Mouse (Mus musculus): ENCODE data around the gene Fbxl17. TPM values are rescaled to one million over a fixed set of nuclear protein-coding genes. Genes with fewer than 3 reads are reported as not detected.

Gene Fbxl17
- polyA plus RNA-seq, 1 experiment: 5.9 TPM

DNA sequence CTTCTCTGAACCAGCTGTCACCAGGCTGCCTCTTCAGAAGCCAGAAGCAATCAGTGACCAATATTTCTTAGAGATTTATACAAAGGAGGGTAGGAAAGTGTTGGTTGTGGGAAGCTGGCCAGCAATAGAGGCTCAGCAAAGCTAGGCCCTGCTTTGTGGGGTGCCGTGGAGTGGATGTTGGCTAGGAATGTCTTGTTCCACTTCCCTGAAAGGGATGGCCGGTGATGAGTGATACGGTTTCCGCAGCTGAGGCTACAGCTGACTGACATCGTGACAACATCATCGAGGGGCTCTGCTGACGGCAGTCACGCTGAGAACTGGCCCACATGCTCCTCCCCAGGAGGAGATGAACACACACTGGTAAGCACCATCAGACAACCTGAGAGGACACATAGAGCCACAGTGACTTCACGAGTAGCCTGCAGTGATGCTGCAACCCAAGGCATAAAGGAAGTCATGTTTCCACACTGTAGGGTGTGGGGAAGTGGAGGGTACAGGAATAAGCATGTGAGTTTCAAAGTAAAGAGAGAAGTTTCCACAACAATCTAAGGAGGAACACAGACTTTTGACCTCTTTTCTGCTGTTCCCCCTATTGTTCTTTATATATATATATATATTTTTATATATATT is 456.7 kb downstream of the Fbxl17 start:
- Histone ChIP-seq H3K36me3 (ENCODE audit: control insufficient read depth, insufficient read depth, low read length) (no peaks in the 10 kb centered on the region), H3K4me3 (ENCODE audit: low read depth, low read length) (no peak overlapping the region), H3K27me3 (ENCODE audit: control insufficient read depth, insufficient read depth, low read length) (no peaks in the 10 kb centered on the region), H3K4me1 (ENCODE audit: control insufficient read depth, insufficient read depth, insufficient read length, low read length) (no peaks in the 10 kb centered on the region), H3K27ac (ENCODE audit: insufficient read depth, low read depth, low read length) (no peak overlapping the region)
- TF ChIP-seq CTCF (IDR thresholded peaks at IDR 0.05; ENCODE audit: extremely low read depth, insufficient read length, insufficient replicate concordance, low read depth, low read length): no peak
- no peak for TF ChIP-seq POLR2A (IDR thresholded peaks at IDR 0.05; ENCODE audit: low read depth, low read length)
- 86% methylated on average over 9 of the region's 9 CpGs for WGBS

DNA sequence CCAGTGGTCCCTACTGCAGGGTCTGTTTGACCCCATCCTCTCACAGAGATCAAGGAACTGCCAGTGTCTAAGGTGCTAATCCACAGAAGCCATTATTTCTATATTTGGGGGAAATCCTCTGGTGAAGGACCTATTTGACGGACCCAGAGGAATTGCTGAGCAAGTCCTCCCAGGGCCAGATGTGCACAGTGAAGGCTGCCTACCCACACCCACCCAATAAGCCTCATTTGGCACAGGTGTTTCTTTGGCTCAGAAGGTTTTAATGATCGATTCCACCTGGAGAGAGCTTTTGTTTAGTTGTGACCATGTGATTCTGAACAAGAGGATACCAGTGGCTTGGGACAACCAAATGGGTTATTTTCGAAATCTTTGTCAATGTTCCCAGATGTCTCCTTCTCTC is 462.3 kb downstream of the Fbxl17 start:
- Histone ChIP-seq H3K36me3 (ENCODE audit: control insufficient read depth, insufficient read depth, low read length) (no peaks in the 10 kb centered on the region), H3K4me3 (ENCODE audit: low read depth, low read length) (no peak overlapping the region), H3K4me1 (ENCODE audit: control insufficient read depth, insufficient read depth, insufficient read length, low read length) (no peaks in the 10 kb centered on the region), H3K27ac (ENCODE audit: insufficient read depth, low read depth, low read length) (no peak overlapping the region), H3K27me3 (ENCODE audit: control insufficient read depth, insufficient read depth, low read length) (no peaks in the 10 kb centered on the region)
- WGBS: 84% methylated on average over 3 of the region's 3 CpGs
- TF ChIP-seq CTCF (IDR thresholded peaks at IDR 0.05; ENCODE audit: extremely low read depth, insufficient read length, insufficient replicate concordance, low read depth, low read length) (no peak), POLR2A (IDR thresholded peaks at IDR 0.05; ENCODE audit: low read depth, low read length) (no peak)

DNA sequence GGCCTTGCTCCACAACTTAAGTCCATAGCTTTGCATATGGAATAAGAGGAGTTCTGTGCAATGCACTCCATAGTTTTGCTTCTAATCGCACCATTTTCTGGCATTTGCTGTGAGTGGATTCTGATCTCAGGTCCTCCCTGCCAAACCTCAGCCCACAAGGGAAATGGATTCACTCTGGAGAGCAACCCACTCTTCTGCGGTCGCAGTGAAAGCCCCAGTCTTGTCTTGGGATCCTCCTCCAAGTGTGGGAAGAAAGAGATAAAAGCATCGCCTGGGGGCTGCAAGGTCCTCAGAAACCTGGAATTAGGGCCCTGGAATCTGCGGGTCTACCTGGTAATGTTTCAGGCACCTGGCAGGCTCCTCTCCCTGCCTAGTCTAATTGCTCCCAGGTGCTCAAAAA is 466.7 kb downstream of the Fbxl17 start:
- no peaks in the 10 kb centered on the region for H3K36me3 ChIP-seq (ENCODE audit: control insufficient read depth, insufficient read depth, low read length)
- TF ChIP-seq POLR2A (IDR thresholded peaks at IDR 0.05; ENCODE audit: low read depth, low read length) (no peak), CTCF (IDR thresholded peaks at IDR 0.05; ENCODE audit: extremely low read depth, insufficient read length, insufficient replicate concordance, low read depth, low read length) (no peak)
- WGBS: 87% methylated on average over 5 of the region's 5 CpGs
- H3K4me1 ChIP-seq (ENCODE audit: control insufficient read depth, insufficient read depth, insufficient read length, low read length): no peaks in the 10 kb centered on the region
- H3K27me3 ChIP-seq (ENCODE audit: control insufficient read depth, insufficient read depth, low read length): no peaks in the 10 kb centered on the region
- H3K27ac ChIP-seq (ENCODE audit: insufficient read depth, low read depth, low read length): no peak overlapping the region
- H3K4me3 ChIP-seq (ENCODE audit: low read depth, low read length): no peak overlapping the region

DNA sequence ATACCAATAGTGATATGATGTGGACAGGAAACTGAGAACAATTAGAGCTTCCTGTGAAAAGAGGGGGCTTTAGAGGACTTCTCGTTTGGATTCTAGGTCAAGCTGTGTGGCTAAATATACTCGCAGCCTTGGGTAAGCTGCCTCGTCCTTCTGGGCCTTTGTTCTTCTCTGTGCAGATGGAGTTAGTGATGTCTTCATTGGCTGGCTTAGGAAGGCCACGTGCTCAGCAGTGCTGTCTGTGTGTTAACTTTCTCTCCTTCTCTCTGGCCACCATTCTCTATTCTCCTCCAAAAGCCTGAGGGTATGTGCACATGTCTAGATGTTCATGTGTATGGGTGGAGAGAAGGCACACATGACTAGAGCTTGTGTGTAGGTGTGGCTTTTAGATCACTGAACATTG is 470.7 kb downstream of the Fbxl17 start:
- H3K27me3 ChIP-seq (ENCODE audit: control insufficient read depth, insufficient read depth, low read length): no peaks in the 10 kb centered on the region
- no peak overlapping the region for H3K27ac ChIP-seq (ENCODE audit: insufficient read depth, low read depth, low read length)
- TF ChIP-seq POLR2A (IDR thresholded peaks at IDR 0.05; ENCODE audit: low read depth, low read length) (no peak), CTCF (IDR thresholded peaks at IDR 0.05; ENCODE audit: extremely low read depth, insufficient read length, insufficient replicate concordance, low read depth, low read length) (no peak)
- H3K4me1 ChIP-seq (ENCODE audit: control insufficient read depth, insufficient read depth, insufficient read length, low read length): no peaks in the 10 kb centered on the region
- no peaks in the 10 kb centered on the region for H3K36me3 ChIP-seq (ENCODE audit: control insufficient read depth, insufficient read depth, low read length)
- no peak overlapping the region for H3K4me3 ChIP-seq (ENCODE audit: low read depth, low read length)
- 58% methylated on average over 4 of the region's 4 CpGs for WGBS

DNA sequence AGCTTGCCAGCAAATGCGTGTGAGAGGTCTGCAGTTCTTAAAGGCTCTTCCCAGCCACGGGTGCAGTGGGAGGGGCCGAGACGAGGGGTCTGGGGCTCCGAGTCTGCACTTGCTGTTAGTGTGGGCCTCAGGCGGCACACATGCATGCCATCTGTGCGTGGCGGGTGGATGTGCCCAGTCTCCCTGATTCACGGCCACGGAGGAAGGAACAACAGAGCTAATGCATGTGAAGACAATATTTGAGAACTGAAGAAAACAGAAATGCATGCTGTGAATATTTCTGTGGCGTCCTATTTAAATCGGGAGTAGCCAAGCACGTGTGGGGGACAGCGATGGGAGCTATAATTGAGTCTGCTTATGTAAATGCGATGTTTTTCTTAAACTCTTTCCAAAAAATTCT is 474.6 kb downstream of the Fbxl17 start:
- no peak for TF ChIP-seq CTCF (IDR thresholded peaks at IDR 0.05; ENCODE audit: extremely low read depth, insufficient read length, insufficient replicate concordance, low read depth, low read length)
- TF ChIP-seq POLR2A (IDR thresholded peaks at IDR 0.05; ENCODE audit: low read depth, low read length): no peak
- WGBS: 67% methylated on average over 15 of the region's 15 CpGs
- H3K36me3 ChIP-seq (ENCODE audit: control insufficient read depth, insufficient read depth, low read length): no peaks in the 10 kb centered on the region
- H3K27me3 ChIP-seq (ENCODE audit: control insufficient read depth, insufficient read depth, low read length): no peaks in the 10 kb centered on the region
- no peaks in the 10 kb centered on the region for H3K4me1 ChIP-seq (ENCODE audit: control insufficient read depth, insufficient read depth, insufficient read length, low read length)
- H3K4me3 ChIP-seq (ENCODE audit: low read depth, low read length): no peak overlapping the region
- H3K27ac ChIP-seq (ENCODE audit: insufficient read depth, low read depth, low read length): no peak overlapping the region

DNA sequence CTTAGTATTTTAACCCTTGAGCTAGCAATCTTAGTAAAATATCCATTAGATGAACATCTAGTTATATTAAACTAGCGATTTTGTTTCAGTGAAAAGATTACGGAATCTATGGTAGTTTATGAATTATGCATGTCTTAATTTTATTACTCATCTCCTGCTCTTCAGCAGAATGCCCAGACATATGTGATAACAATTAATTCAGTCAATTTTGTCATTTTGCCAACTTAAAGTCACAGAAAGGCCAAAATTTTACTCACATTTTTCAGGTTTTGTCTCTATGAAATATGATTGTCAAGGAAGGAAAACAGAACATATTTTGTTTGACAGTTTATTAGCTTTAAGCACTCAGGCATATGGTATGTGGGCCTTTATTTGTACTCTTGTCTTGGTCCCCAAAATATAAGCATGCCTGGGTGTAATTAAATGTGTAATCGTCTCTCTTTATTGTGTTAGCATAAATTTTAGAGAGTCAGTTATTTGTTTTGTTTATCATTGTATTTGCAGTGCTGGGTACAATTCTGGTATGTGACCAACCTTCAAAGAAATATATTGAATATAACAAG is 482.1 kb downstream of the Fbxl17 start:
- Histone ChIP-seq H3K27me3 (ENCODE audit: control insufficient read depth, insufficient read depth, low read length) (no peaks in the 10 kb centered on the region), H3K4me3 (ENCODE audit: low read depth, low read length) (no peak overlapping the region), H3K27ac (ENCODE audit: insufficient read depth, low read depth, low read length) (no peak overlapping the region), H3K36me3 (ENCODE audit: control insufficient read depth, insufficient read depth, low read length) (no peaks in the 10 kb centered on the region), H3K4me1 (ENCODE audit: control insufficient read depth, insufficient read depth, insufficient read length, low read length) (no peaks in the 10 kb centered on the region)
- 89% methylated on average over 3 of the region's 3 CpGs for WGBS
- no peak for TF ChIP-seq POLR2A (IDR thresholded peaks at IDR 0.05; ENCODE audit: low read depth, low read length)
- no peak for TF ChIP-seq CTCF (IDR thresholded peaks at IDR 0.05; ENCODE audit: extremely low read depth, insufficient read length, insufficient replicate concordance, low read depth, low read length)

- no peak overlapping the region for H3K27ac ChIP-seq (ENCODE audit: insufficient read depth, low read depth, low read length)
These were observed 487.3 kb downstream of the Fbxl17 start for GRCm38 (mm10) chr17:63012571-63012923.

More at GRCm38 (mm10) chr17:63012571-63012923, 487.3 kb downstream of the Fbxl17 start:
- WGBS: 65% methylated on average over 3 of the region's 3 CpGs
- Histone ChIP-seq H3K4me3 (ENCODE audit: low read depth, low read length) (no peak overlapping the region), H3K36me3 (ENCODE audit: control insufficient read depth, insufficient read depth, low read length) (no peaks in the 10 kb centered on the region), H3K27me3 (ENCODE audit: control insufficient read depth, insufficient read depth, low read length) (no peaks in the 10 kb centered on the region), H3K4me1 (ENCODE audit: control insufficient read depth, insufficient read depth, insufficient read length, low read length) (no peaks in the 10 kb centered on the region)
- TF ChIP-seq POLR2A (IDR thresholded peaks at IDR 0.05; ENCODE audit: low read depth, low read length) (no peak), CTCF (IDR thresholded peaks at IDR 0.05; ENCODE audit: extremely low read depth, insufficient read length, insufficient replicate concordance, low read depth, low read length) (no peak)

All from small intestine, adult 2 months (tissue).